Mouse (Mus musculus): Measurements from ENCODE around the gene Mnx1. TPM values are rescaled to one million over a fixed set of nuclear protein-coding genes. Genes with fewer than 3 reads are reported as not detected.

Mnx1 gene
- polyA plus RNA-seq (2014; fragmentation: Nextera tagmentation; extraction: Ambion mirVana): not detected in 2 replicates

- H3K4me3 ChIP-seq (ENCODE audit: low read depth, low read length): peak within 1 kb of the TSS; percentile 26
- H3K9me3 ChIP-seq (replicated peaks; ENCODE audit: control insufficient read depth, low read length): no peaks in the 10 kb centered on the region
- under 1% methylated on average over 65 of the region's 65 CpGs for WGBS
- H3K4me2 ChIP-seq (ENCODE audit: low read length): peak within 1 kb of the TSS; percentile 43
- H3K27me3 ChIP-seq (replicated peaks; ENCODE audit: control insufficient read depth, insufficient read depth, low read length): peaks cover 98% of the 10 kb centered on the region
- DNase-seq (ENCODE audit: low spot score) (no peak), ATAC-seq (peak; percentile 32; the same call in 1 of the 2 replicates)
- 0 out of 2 replicates have a peak, but pooled peaks cover 2% of the 10 kb centered on the region for H3K4me1 ChIP-seq (ENCODE audit: control insufficient read depth, insufficient read depth, low read length)
- no peaks in the 10 kb centered on the region for H3K36me3 ChIP-seq (ENCODE audit: control insufficient read depth, insufficient read depth, low read length)
- no peak within 1 kb of the TSS for H3K27ac ChIP-seq (ENCODE audit: low read depth, low read length)
- no peak within 1 kb of the TSS for H3K9ac ChIP-seq (ENCODE audit: low read length)
These were observed at the start of gene Mnx1 for GRCm38 (mm10) chr5:29478208-29479197. Mnx1 (minus strand) TSS chr5:29478470.

DNA sequence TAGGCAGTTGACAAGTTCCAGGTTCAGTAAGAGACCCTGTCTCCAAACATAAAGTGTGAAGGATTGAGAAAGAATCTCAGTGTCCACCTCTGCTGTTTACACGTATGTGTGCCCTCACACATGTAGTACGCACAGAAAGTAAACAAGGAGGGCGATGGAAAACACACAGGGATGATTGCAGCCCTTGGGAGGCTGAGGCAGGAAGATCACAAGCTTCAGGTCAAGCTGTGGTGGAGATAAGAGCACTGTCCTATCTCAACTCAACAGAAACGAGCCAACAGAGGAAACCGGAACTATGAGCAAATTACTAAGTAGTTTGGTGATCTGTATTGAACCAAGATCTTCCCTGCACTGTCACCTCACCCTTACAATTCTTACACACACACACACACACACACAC is 38.2 kb upstream of the Mnx1 start:
- DNase-seq (ENCODE audit: low spot score): no peak
- no peak overlapping the region for H3K9ac ChIP-seq (ENCODE audit: low read length)
- H3K4me2 ChIP-seq (ENCODE audit: low read length): no peak overlapping the region
- H3K27ac ChIP-seq (ENCODE audit: low read depth, low read length): no peak overlapping the region
- 90% methylated on average over 5 of the region's 5 CpGs for WGBS
- H3K4me3 ChIP-seq (ENCODE audit: low read depth, low read length): no peak overlapping the region
- no peaks in the 10 kb centered on the region; the same call in 1 of the 2 replicates for H3K27me3 ChIP-seq (replicated peaks; ENCODE audit: control insufficient read depth, insufficient read depth, low read length)
- ATAC-seq: no peak
- H3K9me3 ChIP-seq (replicated peaks; ENCODE audit: control insufficient read depth, low read length): no peaks in the 10 kb centered on the region
- H3K36me3 ChIP-seq (ENCODE audit: control insufficient read depth, insufficient read depth, low read length): no peaks in the 10 kb centered on the region
- H3K4me1 ChIP-seq (ENCODE audit: control insufficient read depth, insufficient read depth, low read length): no peaks in the 10 kb centered on the region

DNA sequence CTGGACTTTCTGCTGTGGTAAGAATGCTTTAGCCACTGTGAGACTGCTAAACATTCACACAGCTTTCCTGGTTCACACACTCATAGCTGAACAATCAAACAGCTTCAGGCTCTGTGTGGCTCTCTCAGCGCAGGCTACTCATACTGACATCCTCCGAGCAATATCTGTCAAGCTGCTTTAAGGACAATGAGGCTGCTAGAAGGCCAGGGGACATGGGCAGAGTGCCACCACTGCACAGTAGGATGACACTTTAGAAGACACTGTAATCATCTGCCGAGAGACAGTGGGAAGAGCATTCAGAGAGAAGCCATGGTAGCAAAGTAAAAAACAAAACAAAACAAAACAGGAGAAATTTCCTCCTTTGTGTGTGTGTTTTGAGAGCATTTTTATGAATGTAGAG is 37.6 kb upstream of the Mnx1 start:
- ATAC-seq (no peak), DNase-seq (ENCODE audit: low spot score) (no peak)
- Histone ChIP-seq H3K4me1 (ENCODE audit: control insufficient read depth, insufficient read depth, low read length) (no peaks in the 10 kb centered on the region), H3K9ac (ENCODE audit: low read length) (no peak overlapping the region), H3K4me3 (ENCODE audit: low read depth, low read length) (no peak overlapping the region), H3K9me3 (replicated peaks; ENCODE audit: control insufficient read depth, low read length) (no peaks in the 10 kb centered on the region), H3K27ac (ENCODE audit: low read depth, low read length) (no peak overlapping the region), H3K36me3 (ENCODE audit: control insufficient read depth, insufficient read depth, low read length) (no peaks in the 10 kb centered on the region), H3K27me3 (replicated peaks; ENCODE audit: control insufficient read depth, insufficient read depth, low read length) (no peaks in the 10 kb centered on the region; the same call in 1 of the 2 replicates), H3K4me2 (ENCODE audit: low read length) (no peak overlapping the region)
- WGBS: 75% methylated on average over 3 of the region's 3 CpGs

- H3K4me2 ChIP-seq (ENCODE audit: low read length): no peak overlapping the region
- H3K4me1 ChIP-seq (ENCODE audit: control insufficient read depth, insufficient read depth, low read length): no peaks in the 10 kb centered on the region
- WGBS: 74% methylated on average over 3 of the region's 3 CpGs
- no peaks in the 10 kb centered on the region for H3K9me3 ChIP-seq (replicated peaks; ENCODE audit: control insufficient read depth, low read length)
- ATAC-seq: no peak
- H3K27me3 ChIP-seq (replicated peaks; ENCODE audit: control insufficient read depth, insufficient read depth, low read length): no peaks in the 10 kb centered on the region
- no peak overlapping the region for H3K9ac ChIP-seq (ENCODE audit: low read length)
- no peak overlapping the region for H3K4me3 ChIP-seq (ENCODE audit: low read depth, low read length)
- no peaks in the 10 kb centered on the region for H3K36me3 ChIP-seq (ENCODE audit: control insufficient read depth, insufficient read depth, low read length)
- DNase-seq (ENCODE audit: low spot score): no peak
- H3K27ac ChIP-seq (ENCODE audit: low read depth, low read length): no peak overlapping the region
These were observed 28.7 kb upstream of the Mnx1 start for GRCm38 (mm10) chr5:29507013-29507412.

GRCm38 (mm10) chr5:29487321-29487720 is 9.1 kb upstream of the Mnx1 start:
- Histone ChIP-seq H3K27me3 (replicated peaks; ENCODE audit: control insufficient read depth, insufficient read depth, low read length) (peaks cover 85% of the 10 kb centered on the region), H3K4me2 (ENCODE audit: low read length) (no peak overlapping the region), H3K27ac (ENCODE audit: low read depth, low read length) (no peak overlapping the region), H3K9ac (ENCODE audit: low read length) (no peak overlapping the region), H3K36me3 (ENCODE audit: control insufficient read depth, insufficient read depth, low read length) (no peaks in the 10 kb centered on the region), H3K4me1 (ENCODE audit: control insufficient read depth, insufficient read depth, low read length) (no peaks in the 10 kb centered on the region), H3K9me3 (replicated peaks; ENCODE audit: control insufficient read depth, low read length) (no peaks in the 10 kb centered on the region), H3K4me3 (ENCODE audit: low read depth, low read length) (no peak overlapping the region)
- no peak for DNase-seq (ENCODE audit: low spot score)
- ATAC-seq: no peak
- WGBS: 15% methylated on average over 13 of the region's 13 CpGs

DNA sequence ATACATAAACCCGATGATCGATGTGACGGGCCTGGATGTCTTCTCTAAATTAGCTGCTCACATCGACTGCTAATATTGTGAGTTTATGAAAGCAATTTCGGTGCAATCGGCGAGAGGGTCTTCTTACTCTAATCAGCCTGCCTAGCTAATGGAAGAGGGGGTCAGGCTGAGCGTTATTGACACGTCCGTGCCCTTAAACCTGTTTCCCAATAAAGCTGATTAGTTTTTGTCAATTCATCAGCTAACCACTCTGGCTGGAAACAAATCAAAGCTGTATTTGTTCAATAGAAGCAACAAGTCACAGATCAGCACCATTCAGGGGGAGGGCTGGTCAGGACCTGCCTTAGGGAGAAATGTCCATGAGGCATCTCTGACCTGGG is 7.7 kb upstream of the Mnx1 start:
- Histone ChIP-seq H3K27ac (ENCODE audit: low read depth, low read length) (no peak overlapping the region), H3K9ac (ENCODE audit: low read length) (no peak overlapping the region), H3K9me3 (replicated peaks; ENCODE audit: control insufficient read depth, low read length) (no peaks in the 10 kb centered on the region), H3K4me2 (ENCODE audit: low read length) (no peak overlapping the region), H3K4me3 (ENCODE audit: low read depth, low read length) (no peak overlapping the region), H3K36me3 (ENCODE audit: control insufficient read depth, insufficient read depth, low read length) (no peaks in the 10 kb centered on the region), H3K4me1 (ENCODE audit: control insufficient read depth, insufficient read depth, low read length) (no peaks in the 10 kb centered on the region), H3K27me3 (replicated peaks; ENCODE audit: control insufficient read depth, insufficient read depth, low read length) (peaks cover 93% of the 10 kb centered on the region)
- ATAC-seq (no peak), DNase-seq (ENCODE audit: low spot score) (no peak)
- WGBS: 2% methylated on average over 10 of the region's 10 CpGs

DNA sequence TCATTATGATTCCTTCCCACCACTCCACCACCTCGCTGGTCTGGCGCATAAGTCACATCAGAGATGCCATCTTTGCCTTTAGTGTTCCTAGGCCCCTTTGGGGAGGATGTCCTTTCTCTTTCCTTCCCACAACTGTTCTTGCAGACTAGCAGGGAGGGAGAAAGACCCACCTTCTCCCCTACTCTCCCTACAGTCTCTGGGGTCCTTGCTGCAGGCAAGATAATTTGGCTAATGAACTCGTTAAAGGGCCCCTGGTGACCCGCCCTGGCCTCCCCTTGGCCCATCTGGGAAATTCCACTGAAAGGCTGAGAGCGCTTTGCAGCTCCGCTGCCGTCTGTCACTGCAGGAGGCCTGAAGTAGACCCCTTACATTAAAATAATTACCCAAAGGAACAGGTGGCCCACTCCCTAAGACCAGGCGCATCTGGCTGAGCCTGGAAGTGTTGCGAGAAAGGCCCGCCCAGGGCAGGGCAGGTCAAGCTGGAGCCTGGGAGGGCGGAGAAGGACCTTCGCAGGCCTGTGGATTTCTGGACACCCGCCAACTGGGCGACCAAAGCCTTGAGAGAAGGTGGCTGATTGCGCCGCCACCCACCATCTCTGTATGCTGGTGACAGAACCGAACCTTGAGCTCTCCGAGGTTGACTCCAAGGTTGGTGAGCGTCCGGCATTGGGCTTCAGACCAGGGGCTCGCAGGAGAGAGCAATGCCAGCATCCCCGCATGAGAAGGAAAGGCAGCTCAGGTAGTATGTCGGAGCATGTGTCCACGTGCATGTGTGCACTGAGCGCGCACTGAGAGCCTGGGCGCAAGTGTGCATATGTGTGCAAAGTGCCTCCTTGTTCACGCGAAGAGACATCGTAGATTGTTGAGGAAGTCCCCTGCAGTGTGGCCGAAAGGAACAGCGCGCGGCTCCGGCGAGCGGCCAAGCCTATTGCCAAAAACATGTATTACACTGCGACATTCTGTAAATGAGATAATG is 7.0 kb upstream of the Mnx1 start:
- Histone ChIP-seq H3K36me3 (ENCODE audit: control insufficient read depth, insufficient read depth, low read length) (no peaks in the 10 kb centered on the region), H3K27me3 (replicated peaks; ENCODE audit: control insufficient read depth, insufficient read depth, low read length) (peaks cover 98% of the 10 kb centered on the region), H3K4me3 (ENCODE audit: low read depth, low read length) (no peak overlapping the region), H3K9ac (ENCODE audit: low read length) (no peak overlapping the region), H3K9me3 (replicated peaks; ENCODE audit: control insufficient read depth, low read length) (no peaks in the 10 kb centered on the region), H3K4me2 (ENCODE audit: low read length) (no peak overlapping the region), H3K27ac (ENCODE audit: low read depth, low read length) (no peak overlapping the region), H3K4me1 (ENCODE audit: control insufficient read depth, insufficient read depth, low read length) (no peaks in the 10 kb centered on the region)
- DNase-seq (ENCODE audit: low spot score) (no peak), ATAC-seq (no peak)
- 1% methylated on average over 38 of the region's 38 CpGs for WGBS

GRCm38 (mm10) chr5:29483801-29484200 is 5.5 kb upstream of the Mnx1 start:
- no peaks in the 10 kb centered on the region for H3K36me3 ChIP-seq (ENCODE audit: control insufficient read depth, insufficient read depth, low read length)
- H3K27me3 ChIP-seq (replicated peaks; ENCODE audit: control insufficient read depth, insufficient read depth, low read length): peaks cover 98% of the 10 kb centered on the region
- H3K4me3 ChIP-seq (ENCODE audit: low read depth, low read length): no peak overlapping the region
- DNase-seq (ENCODE audit: low spot score) (no peak), ATAC-seq (no peak)
- H3K4me1 ChIP-seq (ENCODE audit: control insufficient read depth, insufficient read depth, low read length): no peaks in the 10 kb centered on the region
- H3K9ac ChIP-seq (ENCODE audit: low read length): no peak overlapping the region
- WGBS: 1% methylated on average over 4 of the region's 4 CpGs
- no peak overlapping the region for H3K27ac ChIP-seq (ENCODE audit: low read depth, low read length)
- H3K9me3 ChIP-seq (replicated peaks; ENCODE audit: control insufficient read depth, low read length): no peaks in the 10 kb centered on the region
- no peak overlapping the region for H3K4me2 ChIP-seq (ENCODE audit: low read length)

Data from forebrain, embryonic 14.5 days (tissue).